Mouse (Mus musculus) duodenum, adult 2 months (tissue): Measurements from ENCODE around the gene Ackr1. TPM values are rescaled to one million over a fixed set of nuclear protein-coding genes. Genes with fewer than 3 reads are reported as not detected.

Source experiments
- polyA plus RNA-seq: library from polyadenylated mRNA; depleted of rRNA; stranded (reverse); fragments of >200 nt; gene quantifications from 2 replicates; pipeline ENCODE4 v1.2.3, GENCODE M21; 2012; ENCODE audit warnings: low replicate concordance; rRNA removed

Gene Ackr1
- 7.0 and 8.4 TPM in 2 replicates for polyA plus RNA-seq

DNA sequence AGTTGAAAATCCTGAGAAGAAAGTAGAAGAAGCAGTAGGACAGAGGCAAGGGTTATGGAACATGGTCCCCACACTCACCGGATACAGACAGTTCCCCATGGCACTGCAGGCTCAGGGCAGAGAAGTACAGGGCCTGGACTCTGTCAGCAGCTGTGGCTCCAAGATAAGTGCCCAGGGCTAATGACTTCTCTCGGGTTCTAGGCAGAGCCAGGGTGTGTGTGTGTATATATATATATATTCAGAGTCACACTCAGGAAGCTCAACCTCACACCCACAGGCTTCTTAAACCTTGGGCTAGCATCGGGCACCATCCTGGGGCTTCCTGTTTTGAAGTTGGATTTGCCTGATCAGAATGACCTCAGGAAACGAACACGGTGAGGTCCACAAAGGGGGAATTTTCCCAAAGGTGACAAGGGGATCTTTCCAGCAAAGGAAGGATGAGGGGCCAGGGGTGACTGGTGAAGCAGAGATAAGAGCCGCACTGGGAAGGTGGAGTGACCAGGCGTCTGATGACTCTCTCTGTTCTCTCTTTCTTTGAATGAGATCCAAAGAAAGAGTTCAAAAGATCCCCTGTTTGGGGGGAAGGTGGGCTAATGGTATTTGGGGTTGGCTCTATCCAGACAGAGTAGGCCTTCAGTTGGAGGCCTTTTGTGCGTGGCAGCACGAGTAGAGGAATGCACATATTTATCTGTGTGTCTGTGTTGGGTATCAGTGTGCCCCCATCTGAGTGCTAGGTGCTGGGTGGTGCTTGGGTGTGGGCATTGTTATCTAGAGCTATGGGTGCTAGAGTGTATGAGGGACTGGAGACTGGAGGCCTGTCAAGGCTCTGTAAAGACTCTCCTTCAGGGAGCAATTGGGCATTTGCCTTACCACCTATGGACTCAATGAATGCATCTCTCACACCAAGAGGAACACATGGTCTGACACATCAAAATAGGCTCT, at the start of gene Ackr1:
Gene Ackr1, minus strand, starts transcription at position 439 of the 942 bp plus-strand sequence.

DNA sequence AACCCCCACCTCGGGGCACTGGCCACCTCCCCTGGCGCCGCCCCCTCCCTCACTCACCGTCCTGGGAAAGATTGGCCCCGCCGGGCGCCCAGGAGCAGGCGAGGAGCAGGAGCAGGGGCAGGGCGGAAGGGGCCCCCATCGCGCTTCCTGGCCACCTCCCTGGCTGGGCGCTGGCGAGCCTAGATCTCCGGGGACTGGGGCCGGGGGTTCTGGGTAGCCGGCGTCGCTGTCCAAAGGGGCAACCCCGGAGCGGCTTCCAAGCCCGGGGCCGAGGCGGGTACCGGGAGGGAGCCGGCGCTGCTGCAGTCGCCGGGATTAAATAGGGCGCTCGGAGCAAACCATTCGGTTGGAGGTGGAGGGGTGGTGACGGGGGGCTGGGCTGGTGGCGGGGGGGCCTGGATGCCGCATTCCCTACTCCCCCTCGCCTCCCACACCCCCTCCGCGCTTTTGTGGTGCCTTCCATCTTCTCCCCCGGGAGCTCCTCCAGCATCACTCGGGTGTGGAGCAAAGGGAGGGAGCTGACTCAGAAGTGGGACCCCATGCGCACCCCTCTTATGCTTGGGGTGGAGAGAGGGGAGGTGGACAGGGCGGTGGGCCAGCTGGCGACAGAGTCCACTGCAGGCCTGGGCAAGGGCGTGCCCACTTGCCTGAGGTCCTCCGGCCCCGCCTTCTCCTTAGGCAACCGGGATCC, 34.0 kb upstream of the Ackr1 start, which contains the start of gene Cadm3:
Gene Cadm3, minus strand, starts transcription at position 340 of the 691 bp plus-strand sequence.

DNA sequence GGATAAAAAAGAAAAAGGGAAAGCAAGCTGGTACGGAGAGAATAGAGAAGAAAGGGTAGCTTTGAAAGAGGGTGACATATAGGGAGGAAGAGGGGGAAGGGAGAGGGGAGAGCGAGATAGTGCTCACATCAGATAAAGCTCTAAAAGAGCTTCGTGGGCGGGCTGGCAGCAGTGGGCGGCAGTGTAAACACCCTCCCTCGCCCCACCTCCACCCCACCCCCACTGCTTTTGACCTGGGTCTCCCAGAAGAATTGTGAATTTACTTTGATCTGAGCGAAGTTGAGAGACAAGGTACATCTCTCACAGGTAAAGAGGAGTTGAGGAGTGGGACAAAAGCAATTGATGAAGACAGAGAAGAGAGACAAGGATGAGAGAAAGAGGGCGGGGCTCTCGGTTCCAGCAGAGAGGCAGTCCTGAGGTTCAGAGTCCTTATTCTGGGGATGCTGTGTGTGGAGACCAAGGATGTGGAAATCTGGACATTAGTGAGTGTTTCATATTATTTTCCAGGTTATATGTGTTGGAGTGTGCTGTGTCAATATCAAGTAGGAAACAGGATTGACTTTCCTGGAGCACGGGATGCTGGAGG, 16.9 kb upstream of the Ackr1 start, which contains the start of gene Aim2:
Gene Aim2, plus strand, starts transcription at position 508 of the 586 bp plus-strand sequence.

Other genes with a start within 250 kb of the Ackr1 start
- not detected in 2 replicates for gene Olfr1408, start 196.4 kb downstream of the Ackr1 start, polyA plus RNA-seq
- not detected in 2 replicates for gene Olfr1406, start 143.1 kb downstream of the Ackr1 start, polyA plus RNA-seq
- not detected in 2 replicates for gene Olfr218, start 135.9 kb downstream of the Ackr1 start, polyA plus RNA-seq
- not detected in 2 replicates for gene Olfr1404, start 121.4 kb downstream of the Ackr1 start, polyA plus RNA-seq
- gene Fcer1a, start 106.5 kb downstream of the Ackr1 start, polyA plus RNA-seq = 0.12 TPM in 1 of 2 replicates, not detected in the other
- not detected in 2 replicates for gene Olfr418, start 67.7 kb downstream of the Ackr1 start, polyA plus RNA-seq
- gene Mptx2, start 56.0 kb downstream of the Ackr1 start, polyA plus RNA-seq = 1.1 and 11.3 TPM in 2 replicates
- gene Aim2, start 17.1 kb upstream of the Ackr1 start, polyA plus RNA-seq = 0.11 and 1.4 TPM in 2 replicates
- gene Cadm3, start 33.9 kb upstream of the Ackr1 start, polyA plus RNA-seq = 4.9 and 5.4 TPM in 2 replicates
- gene Ifi206, start 157.3 kb upstream of the Ackr1 start, polyA plus RNA-seq = 0.21 and 0.65 TPM in 2 replicates
- gene Ifi214, start 202.2 kb upstream of the Ackr1 start, polyA plus RNA-seq = not detected in 2 replicates